Mouse (Mus musculus) intestine, embryonic 15.5 days (tissue): ENCODE data around the gene Ppp1r13l. TPM values are rescaled to one million over a fixed set of nuclear protein-coding genes. Genes with fewer than 3 reads are reported as not detected.

Experiments used
- ATAC-seq: fragments of 200-750 bp; cut with Nextera tagmentation; 2 replicates; pipeline ENCODE4 v1.8.0; 2017; ENCODE audit warnings: moderate TSS enrichment, moderate library complexity
- H3K27ac ChIP-seq: fragments of 300-500 bp; sonication (generic); 2 replicates; pipeline ENCODE4 v1.5.1; 2015; ENCODE audit warnings: mild to moderate bottlenecking, inconsistent platforms
- H3K27me3 ChIP-seq: fragments of 300-500 bp; sonication (generic); replicated peaks from 2 replicates; pipeline ENCODE4 v1.6.1; 2015; ENCODE audit warnings: inconsistent platforms
- H3K36me3 ChIP-seq: fragments of 300-500 bp; sonication (generic); 2 replicates; pipeline ENCODE4 v1.6.1; 2015; ENCODE audit warnings: inconsistent platforms
- H3K4me1 ChIP-seq: fragments of 300-500 bp; sonication (generic); replicated peaks from 2 replicates; pipeline ENCODE4 v1.6.1; 2015; ENCODE audit warnings: inconsistent platforms
- H3K4me2 ChIP-seq: fragments of 300-500 bp; sonication (generic); replicated peaks from 2 replicates; pipeline ENCODE4 v1.6.1; 2015; ENCODE audit warnings: mild to moderate bottlenecking, inconsistent platforms
- H3K4me3 ChIP-seq: fragments of 300-500 bp; sonication (generic); replicated peaks from 2 replicates; pipeline ENCODE4 v1.5.1; 2015; ENCODE audit warnings: inconsistent platforms
- H3K9ac ChIP-seq: fragments of 300-500 bp; sonication (generic); 2 replicates; pipeline ENCODE4 v1.6.1; 2015; ENCODE audit warnings: inconsistent platforms
- H3K9me3 ChIP-seq: fragments of 300-500 bp; sonication (generic); 2 replicates; pipeline ENCODE4 v1.6.1; 2016; ENCODE audit warnings: inconsistent platforms
- WGBS: fragments of 180-500 bp; shearing (Covaris S2); methylation state at CpG from one replicate; pipeline ENCODE4 v1.1.7; 2015; 5-methylcytosine and 5-hydroxymethylcytosine counted together
- polyA plus RNA-seq: library from polyadenylated mRNA; unstranded; fragments of >200 nt; fragmentation: Nextera tagmentation; extraction: Ambion mirVana; gene quantifications from 2 replicates; pipeline ENCODE4 v1.2.1, GENCODE M21; 2015

Gene Ppp1r13l
- polyA plus RNA-seq, 1 experiment from 2014 or later, result 4.8 TPM

DNA sequence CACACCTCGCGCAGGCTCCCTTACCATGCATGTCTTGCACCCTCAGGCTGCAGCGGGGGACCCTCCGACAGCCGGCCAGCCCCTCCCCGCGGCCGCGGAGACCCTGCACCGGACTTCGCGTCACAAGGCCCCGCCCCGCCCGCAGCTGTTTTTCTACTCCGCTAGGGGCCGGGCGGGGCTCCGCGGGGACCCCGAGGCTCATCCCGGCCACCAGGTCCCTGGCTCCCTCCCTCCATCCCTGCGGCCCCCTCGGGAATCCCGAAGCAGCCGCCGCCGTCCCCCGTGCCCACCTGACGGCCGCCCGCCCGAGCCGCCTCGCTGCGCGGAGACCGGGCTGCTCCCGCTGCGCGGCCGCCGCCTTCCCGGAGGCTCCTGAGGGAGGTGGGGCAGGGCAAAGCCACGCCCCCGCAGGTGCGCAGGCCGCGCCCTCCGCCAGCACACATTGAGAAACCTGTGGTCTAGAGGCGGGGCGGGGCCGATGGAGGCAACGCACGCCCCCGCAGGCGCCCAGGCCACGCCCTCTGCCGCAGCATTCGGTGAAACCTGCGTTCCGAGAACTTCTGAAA, 44.3 kb downstream of the Ppp1r13l start, which contains the start of gene Klc3:
Klc3 (minus strand) TSS at position 374 of the 566 bp plus-strand sequence.
- Histone ChIP-seq H3K4me2 (peak within 1 kb of the TSS; percentile 99), H3K4me3 (peak within 1 kb of the TSS; percentile 63), H3K27me3 (peaks cover 30% of the 10 kb centered on the region), H3K9ac (peak within 1 kb of the TSS; percentile 53), H3K27ac (no peak within 1 kb of the TSS), H3K4me1 (peaks cover 18% of the 10 kb centered on the region), H3K9me3 (no peaks in the 10 kb centered on the region), H3K36me3 (no peaks in the 10 kb centered on the region)
- ATAC-seq, result peak; percentile 91
- WGBS, result under 1% methylated on average over 62 of the region's 62 CpGs

DNA sequence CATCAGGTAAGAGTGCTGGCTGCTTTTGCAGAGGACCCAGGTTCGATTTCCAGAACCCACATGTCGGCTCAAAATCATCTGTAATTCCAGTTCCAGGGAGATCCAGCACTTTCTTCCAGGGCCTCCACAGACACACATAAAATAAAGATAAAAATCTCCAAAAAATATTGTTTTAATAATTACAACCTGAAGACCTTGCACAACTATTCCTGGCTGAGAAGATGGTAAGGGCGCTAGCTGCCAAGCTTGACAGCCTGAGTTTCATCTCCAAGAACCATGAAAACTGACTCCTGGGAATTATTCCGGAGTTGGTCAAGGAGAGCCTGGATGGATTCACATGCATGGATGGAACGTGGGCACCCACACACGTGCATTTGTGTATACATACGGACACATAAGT, 44.9 kb downstream of the Ppp1r13l start, which contains the start of gene Ckm:
Ckm (plus strand) TSS at position 301 of the 400 bp plus-strand sequence.
- WGBS, result 48% methylated on average over 7 of the region's 7 CpGs
- no peak for ATAC-seq
- peaks cover 30% of the 10 kb centered on the region for H3K27me3 ChIP-seq

DNA sequence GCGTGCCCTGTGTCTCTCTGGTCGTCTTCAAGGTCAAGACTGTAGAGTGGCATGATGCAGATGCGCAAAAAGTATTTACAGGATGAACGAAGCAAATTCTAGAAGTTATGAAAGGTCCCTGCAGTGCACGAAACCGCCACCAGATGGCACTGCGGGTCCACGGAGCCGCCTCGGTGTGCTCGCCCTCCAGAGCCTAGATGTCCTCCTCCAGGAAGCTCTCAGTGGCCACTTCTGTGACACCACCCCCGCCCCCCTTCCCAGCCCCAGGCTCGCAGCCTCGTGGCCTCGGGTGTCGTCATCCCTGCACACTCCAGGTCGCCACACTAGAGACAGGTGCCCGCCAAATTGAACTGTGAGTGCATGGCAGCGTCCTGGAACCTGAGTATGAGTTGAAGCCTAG, 45.9 kb downstream of the Ppp1r13l start:
- Histone ChIP-seq H3K4me2 (peak overlapping the region; percentile 49), H3K36me3 (no peaks in the 10 kb centered on the region), H3K9me3 (no peaks in the 10 kb centered on the region), H3K9ac (no peak overlapping the region), H3K27me3 (peaks cover 30% of the 10 kb centered on the region), H3K4me1 (peaks cover 9% of the 10 kb centered on the region; the same call in 1 of the 2 replicates), H3K27ac (no peak overlapping the region), H3K4me3 (0 out of 2 replicates have a peak overlapping the region, but pooled peaks have one; percentile 11)
- 3% methylated on average over 19 of the region's 19 CpGs for WGBS
- peak; percentile 53 for ATAC-seq

More for the DNA sequence above, 44.9 kb downstream of the Ppp1r13l start, which contains the start of gene Ckm:
- Histone ChIP-seq H3K9ac (peak within 1 kb of the TSS; percentile 53), H3K4me3 (peak within 1 kb of the TSS; percentile 63), H3K4me1 (peaks cover 15% of the 10 kb centered on the region), H3K4me2 (peak within 1 kb of the TSS; percentile 99), H3K27ac (no peak within 1 kb of the TSS), H3K36me3 (no peaks in the 10 kb centered on the region), H3K9me3 (no peaks in the 10 kb centered on the region)

DNA sequence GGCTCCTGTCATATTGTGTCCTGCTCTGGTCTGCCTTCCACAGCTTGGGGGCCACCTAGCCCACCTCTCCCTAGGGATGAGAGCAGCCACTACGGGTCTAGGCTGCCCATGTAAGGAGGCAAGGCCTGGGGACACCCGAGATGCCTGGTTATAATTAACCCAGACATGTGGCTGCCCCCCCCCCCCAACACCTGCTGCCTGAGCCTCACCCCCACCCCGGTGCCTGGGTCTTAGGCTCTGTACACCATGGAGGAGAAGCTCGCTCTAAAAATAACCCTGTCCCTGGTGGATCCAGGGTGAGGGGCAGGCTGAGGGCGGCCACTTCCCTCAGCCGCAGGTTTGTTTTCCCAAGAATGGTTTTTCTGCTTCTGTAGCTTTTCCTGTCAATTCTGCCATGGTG, 50.2 kb downstream of the Ppp1r13l start:
- Histone ChIP-seq H3K4me2 (no peak overlapping the region), H3K36me3 (no peaks in the 10 kb centered on the region), H3K9ac (no peak overlapping the region), H3K27me3 (peaks cover 8% of the 10 kb centered on the region; the same call in 1 of the 2 replicates), H3K4me1 (0 out of 2 replicates have a peak, but pooled peaks cover 2% of the 10 kb centered on the region), H3K4me3 (no peak overlapping the region), H3K9me3 (no peaks in the 10 kb centered on the region), H3K27ac (no peak overlapping the region)
- 42% methylated on average over 6 of the region's 6 CpGs for WGBS
- no peak for ATAC-seq

GRCm38 (mm10) chr7:19410766-19411344, 51.3 kb downstream of the Ppp1r13l start:
- ATAC-seq, result peak; percentile 27; the same call in 1 of the 2 replicates

DNA sequence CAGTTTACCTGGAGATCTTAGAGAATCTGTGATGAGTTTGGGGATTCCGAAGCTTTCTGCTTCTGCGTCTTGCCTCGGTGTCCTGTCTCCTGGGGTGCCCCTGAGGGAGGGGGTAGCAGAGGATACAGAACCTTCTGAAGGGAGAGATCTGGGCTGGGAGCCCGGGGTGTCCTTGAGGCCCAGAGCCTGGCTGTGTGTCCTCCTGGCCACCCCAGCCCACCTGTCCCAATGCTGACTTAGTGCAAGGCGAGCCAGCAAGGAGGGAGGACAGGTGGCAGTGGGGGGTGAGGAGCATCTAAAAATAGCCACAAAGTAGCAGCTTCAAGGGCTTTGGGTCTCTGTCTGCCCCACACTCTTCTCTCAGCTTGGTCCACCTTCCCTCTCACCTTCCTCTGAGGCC, 52.2 kb downstream of the Ppp1r13l start:
- ATAC-seq, result no peak
- Histone ChIP-seq H3K4me2 (no peak overlapping the region), H3K9me3 (no peaks in the 10 kb centered on the region), H3K27me3 (peaks cover 2% of the 10 kb centered on the region; the same call in 1 of the 2 replicates), H3K9ac (no peak overlapping the region), H3K27ac (no peak overlapping the region), H3K36me3 (no peaks in the 10 kb centered on the region), H3K4me3 (no peak overlapping the region), H3K4me1 (no peaks in the 10 kb centered on the region)
- WGBS, result 81% methylated on average over 5 of the region's 5 CpGs

More at GRCm38 (mm10) chr7:19410766-19411344, 51.3 kb downstream of the Ppp1r13l start:
- Histone ChIP-seq H3K4me2 (no peak overlapping the region), H3K9me3 (no peaks in the 10 kb centered on the region), H3K4me3 (no peak overlapping the region), H3K9ac (no peak overlapping the region), H3K36me3 (no peaks in the 10 kb centered on the region), H3K27ac (no peak overlapping the region), H3K27me3 (peaks cover 2% of the 10 kb centered on the region; the same call in 1 of the 2 replicates), H3K4me1 (no peaks in the 10 kb centered on the region)
- 83% methylated on average over 11 of the region's 11 CpGs for WGBS

DNA sequence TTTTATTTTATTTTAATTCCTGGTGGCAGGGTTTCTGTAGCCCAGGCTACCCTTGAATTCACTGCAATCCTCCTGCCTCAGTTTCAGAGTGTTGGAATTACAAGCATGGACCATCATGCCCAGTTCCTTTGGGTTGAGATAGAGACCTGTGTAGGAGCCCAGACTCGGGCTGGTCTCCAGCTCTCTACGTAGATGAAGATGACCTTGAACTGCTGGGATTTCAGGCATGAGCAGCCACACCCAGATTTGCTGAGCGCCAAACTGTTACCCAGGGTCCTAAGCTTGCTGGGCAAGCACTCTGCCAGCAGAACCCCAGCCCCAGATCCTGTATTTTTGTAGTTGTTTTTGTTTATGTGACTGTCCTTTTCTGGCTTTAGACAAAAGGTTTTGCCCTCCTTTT, 54.0 kb downstream of the Ppp1r13l start:
- no peak for ATAC-seq
- Histone ChIP-seq H3K27ac (no peak overlapping the region), H3K27me3 (peaks cover 2% of the 10 kb centered on the region; the same call in 1 of the 2 replicates), H3K4me1 (no peaks in the 10 kb centered on the region), H3K4me3 (no peak overlapping the region), H3K36me3 (no peaks in the 10 kb centered on the region), H3K4me2 (no peak overlapping the region), H3K9me3 (no peaks in the 10 kb centered on the region), H3K9ac (no peak overlapping the region)
- WGBS, result 76% methylated on average over 3 of the region's 3 CpGs

GRCm38 (mm10) chr7:19416590-19416989, 57.0 kb downstream of the Ppp1r13l start:
- Histone ChIP-seq H3K4me2 (no peak overlapping the region), H3K36me3 (no peaks in the 10 kb centered on the region), H3K9ac (no peak overlapping the region), H3K9me3 (no peaks in the 10 kb centered on the region), H3K27ac (no peak overlapping the region), H3K27me3 (peaks cover 14% of the 10 kb centered on the region), H3K4me3 (no peak overlapping the region), H3K4me1 (0 out of 2 replicates have a peak, but pooled peaks cover 4% of the 10 kb centered on the region)
- WGBS, result 68% methylated on average over 15 of the region's 15 CpGs
- no peak for ATAC-seq

DNA sequence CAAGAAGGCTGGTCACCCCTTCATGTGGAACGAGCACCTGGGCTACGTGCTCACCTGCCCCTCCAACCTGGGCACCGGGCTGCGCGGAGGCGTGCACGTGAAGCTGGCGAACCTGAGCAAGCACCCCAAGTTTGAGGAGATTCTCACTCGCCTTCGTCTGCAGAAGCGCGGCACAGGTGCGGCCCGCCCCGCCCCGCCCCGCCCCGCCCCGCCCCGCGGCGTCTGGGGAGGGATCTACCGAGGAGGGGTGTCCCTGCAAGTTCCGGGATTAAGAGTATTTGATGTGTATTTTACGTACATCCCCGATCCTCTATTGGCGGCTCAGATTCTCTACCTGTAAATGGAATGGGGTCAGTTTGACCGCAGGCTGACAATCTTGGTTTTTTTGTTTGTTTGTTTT, 60.6 kb downstream of the Ppp1r13l start:
- 0 out of 2 replicates have a peak, but pooled peaks have one; percentile 29 for ATAC-seq
- WGBS, result 6% methylated on average over 28 of the region's 28 CpGs
- Histone ChIP-seq H3K27me3 (peaks cover 16% of the 10 kb centered on the region), H3K9me3 (no peaks in the 10 kb centered on the region), H3K4me2 (peak overlapping the region; percentile 53), H3K4me3 (no peak overlapping the region), H3K4me1 (0 out of 2 replicates have a peak, but pooled peaks cover 4% of the 10 kb centered on the region), H3K27ac (no peak overlapping the region), H3K36me3 (no peaks in the 10 kb centered on the region), H3K9ac (no peak overlapping the region)

GRCm38 (mm10) chr7:19420821-19421636, 61.5 kb downstream of the Ppp1r13l start:
- 12% methylated on average over 43 of the region's 43 CpGs for WGBS
- Histone ChIP-seq H3K4me2 (peak overlapping the region; percentile 64), H3K4me3 (peak overlapping the region; percentile 26), H3K36me3 (peaks cover under 1% of the 10 kb centered on the region; the same call in 1 of the 2 replicates), H3K9ac (no peak overlapping the region), H3K4me1 (0 out of 2 replicates have a peak, but pooled peaks cover 4% of the 10 kb centered on the region), H3K9me3 (no peaks in the 10 kb centered on the region), H3K27ac (no peak overlapping the region), H3K27me3 (peaks cover 16% of the 10 kb centered on the region)
- ATAC-seq, result peak; percentile 98

GRCm38 (mm10) chr7:19423083-19423482, 63.5 kb downstream of the Ppp1r13l start:
- Histone ChIP-seq H3K4me3 (no peak overlapping the region), H3K4me1 (0 out of 2 replicates have a peak, but pooled peaks cover 4% of the 10 kb centered on the region), H3K27ac (no peak overlapping the region), H3K36me3 (peaks cover 17% of the 10 kb centered on the region; the same call in 1 of the 2 replicates), H3K9me3 (no peaks in the 10 kb centered on the region), H3K4me2 (no peak overlapping the region), H3K27me3 (peaks cover 16% of the 10 kb centered on the region), H3K9ac (no peak overlapping the region)
- 88% methylated on average over 3 of the region's 3 CpGs for WGBS
- no peak for ATAC-seq

DNA sequence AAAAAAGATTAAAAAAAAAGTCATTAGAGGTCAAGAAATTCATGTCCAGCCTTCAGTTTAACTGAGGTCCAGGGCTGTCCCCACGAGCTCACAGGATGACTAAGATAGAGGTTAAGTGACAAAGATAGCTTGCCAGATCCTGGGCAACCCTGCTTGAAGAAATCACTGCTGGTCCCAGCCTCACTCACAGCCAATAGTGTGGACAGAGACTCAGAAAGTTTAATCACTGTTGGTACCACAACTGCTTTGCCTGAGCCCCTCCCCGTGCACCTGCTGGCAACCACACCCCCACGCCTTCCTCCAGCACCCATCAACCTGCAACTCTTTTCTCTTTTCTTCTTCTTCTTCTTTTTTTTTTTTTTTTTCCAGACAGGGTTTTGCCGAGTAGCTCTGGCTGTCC, 64.5 kb downstream of the Ppp1r13l start:
- Histone ChIP-seq H3K4me1 (0 out of 2 replicates have a peak, but pooled peaks cover 4% of the 10 kb centered on the region), H3K4me2 (no peak overlapping the region)
- 65% methylated on average over 4 of the region's 4 CpGs for WGBS

More for the DNA sequence above, 64.5 kb downstream of the Ppp1r13l start:
- H3K9ac ChIP-seq, result no peak overlapping the region
- ATAC-seq, result no peak
- H3K36me3 ChIP-seq, result peaks cover 17% of the 10 kb centered on the region
- H3K27ac ChIP-seq, result no peak overlapping the region
- H3K27me3 ChIP-seq, result peaks cover 14% of the 10 kb centered on the region
- H3K4me3 ChIP-seq, result no peak overlapping the region
- H3K9me3 ChIP-seq, result no peaks in the 10 kb centered on the region
